Mouse (Mus musculus): ENCODE data around the gene Banf2. TPM values are rescaled to one million over a fixed set of nuclear protein-coding genes. Genes with fewer than 3 reads are reported as not detected.

Gene Banf2
- polyA plus RNA-seq, 1 experiment from 2014 or later: not detected

Other genes starting within 250 kb of the Banf2 start
- gene Bfsp1, start 169.9 kb upstream of the Banf2 start, polyA plus RNA-seq (2015; fragmentation: Nextera tagmentation; extraction: Ambion mirVana): 0.11 and 0.13 TPM in 2 replicates
- gene Dstn, start 117.7 kb upstream of the Banf2 start, polyA plus RNA-seq (2015; fragmentation: Nextera tagmentation; extraction: Ambion mirVana): 123 and 137 TPM in 2 replicates
- 64.0 and 78.6 TPM in 2 replicates for gene Rrbp1, start 21.8 kb upstream of the Banf2 start, polyA plus RNA-seq (2015; fragmentation: Nextera tagmentation; extraction: Ambion mirVana)
- 8.1 and 9.9 TPM in 2 replicates for gene Mgme1, start 237.6 kb downstream of the Banf2 start, polyA plus RNA-seq (2015; fragmentation: Nextera tagmentation; extraction: Ambion mirVana)
- 56.5 and 60.5 TPM in 2 replicates for gene Snx5, start 237.8 kb downstream of the Banf2 start, polyA plus RNA-seq (2015; fragmentation: Nextera tagmentation; extraction: Ambion mirVana)

Data from liver, embryonic 16.5 days (tissue).